Mouse (Mus musculus) cerebellum, adult 11-12 months (tissue): ENCODE results near the gene Fgfr2.

Experiments used
- DNase-seq: peaks from one replicate; pipeline ENCODE4 v3.0.0; 2022

The Fgfr2 gene

DNA sequence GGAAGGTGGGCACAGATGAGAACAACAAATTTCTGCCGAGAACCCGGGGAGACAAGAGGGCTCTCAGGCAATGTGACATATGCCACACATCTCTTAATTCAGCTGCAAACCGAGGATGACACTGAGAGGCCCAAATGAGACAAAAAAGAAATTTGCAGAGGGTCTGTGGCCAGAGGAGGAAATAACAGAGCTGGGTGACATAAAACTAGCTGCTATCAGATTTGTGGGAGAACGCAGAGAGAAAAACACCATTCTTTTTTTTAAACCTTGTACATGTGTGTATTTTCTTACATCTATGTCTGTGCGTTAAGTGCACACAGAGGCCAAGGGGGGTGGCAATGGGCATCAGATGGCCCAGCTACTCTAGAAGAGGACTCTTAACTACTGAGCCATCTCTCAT, 328.0 kb downstream of the Fgfr2 start:
- no peak for DNase-seq

DNA sequence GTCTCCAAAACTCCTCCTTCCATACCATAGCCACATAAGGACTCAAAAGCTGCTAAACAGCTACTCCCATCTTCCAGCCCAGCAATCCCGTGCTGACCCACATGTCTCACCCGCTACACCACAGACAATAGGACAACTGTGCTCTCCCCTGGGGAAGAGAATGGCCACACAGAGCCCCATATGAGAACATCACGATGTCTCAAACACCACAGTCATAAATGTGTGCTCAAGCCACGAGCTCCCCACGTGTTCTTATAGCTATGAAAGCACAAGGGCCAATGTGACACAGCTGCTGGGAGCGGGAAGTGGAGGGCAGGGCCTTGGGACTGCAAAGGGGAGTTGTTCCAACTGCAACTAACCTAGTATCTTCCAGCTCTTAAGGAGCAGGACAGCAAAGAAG, 329.7 kb downstream of the Fgfr2 start:
- no peak for DNase-seq

DNA sequence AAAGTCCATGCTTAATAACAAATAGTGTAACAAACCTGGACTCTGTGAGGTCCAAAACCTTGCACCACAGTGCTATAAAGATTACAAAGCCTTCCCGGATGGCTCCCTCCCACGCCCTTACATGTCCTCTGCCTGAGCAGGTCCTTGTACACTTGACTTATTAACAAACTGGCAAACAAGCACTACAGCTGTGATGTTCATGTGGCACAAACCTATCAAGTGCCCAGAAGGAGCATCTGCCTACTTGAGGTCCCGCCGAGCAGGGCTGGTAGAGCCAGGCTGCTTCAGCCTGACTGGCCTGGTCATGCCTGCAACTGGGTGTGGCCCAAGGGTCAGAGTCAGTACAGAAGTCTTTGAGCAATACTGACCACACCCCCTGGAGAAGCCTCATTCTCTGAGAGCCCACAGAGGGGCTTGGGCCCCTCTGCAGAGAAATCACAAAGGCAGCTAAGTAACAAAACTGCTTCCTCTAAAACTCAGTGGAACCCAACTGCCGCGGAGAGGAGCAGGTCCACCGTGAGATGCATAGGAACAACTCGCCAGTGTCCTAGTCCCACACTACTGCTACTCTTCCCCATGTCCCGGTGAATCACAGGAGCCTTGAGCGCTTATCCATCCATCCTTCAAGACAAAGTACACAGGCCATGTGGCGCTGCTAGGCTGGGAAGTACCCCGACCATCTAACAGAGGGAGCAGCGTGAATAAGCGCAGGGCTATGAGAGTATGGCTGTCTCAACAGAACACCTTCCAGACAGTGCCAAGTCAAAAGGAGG, 332.5 kb downstream of the Fgfr2 start:
- no peak for DNase-seq

DNA sequence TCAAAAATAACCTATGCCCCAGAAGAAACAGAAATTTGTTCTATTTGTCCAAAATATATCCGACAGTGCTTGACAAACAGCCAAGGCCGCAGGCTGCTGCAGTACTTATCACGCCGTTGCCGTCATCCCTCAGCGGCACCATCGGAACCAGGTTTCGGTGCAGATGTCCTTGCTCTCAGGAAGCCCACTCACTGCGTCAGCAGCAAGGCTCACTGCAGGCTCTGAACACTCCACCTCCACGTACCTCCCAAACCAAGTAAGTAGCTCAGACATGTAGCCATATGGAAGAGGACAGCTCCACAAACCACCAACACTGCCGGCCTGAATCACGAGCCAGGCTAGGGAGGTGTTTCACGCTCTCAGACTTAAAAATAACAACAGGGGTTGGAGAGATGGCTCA, 334.3 kb downstream of the Fgfr2 start:
- peak; percentile 69 for DNase-seq

DNA sequence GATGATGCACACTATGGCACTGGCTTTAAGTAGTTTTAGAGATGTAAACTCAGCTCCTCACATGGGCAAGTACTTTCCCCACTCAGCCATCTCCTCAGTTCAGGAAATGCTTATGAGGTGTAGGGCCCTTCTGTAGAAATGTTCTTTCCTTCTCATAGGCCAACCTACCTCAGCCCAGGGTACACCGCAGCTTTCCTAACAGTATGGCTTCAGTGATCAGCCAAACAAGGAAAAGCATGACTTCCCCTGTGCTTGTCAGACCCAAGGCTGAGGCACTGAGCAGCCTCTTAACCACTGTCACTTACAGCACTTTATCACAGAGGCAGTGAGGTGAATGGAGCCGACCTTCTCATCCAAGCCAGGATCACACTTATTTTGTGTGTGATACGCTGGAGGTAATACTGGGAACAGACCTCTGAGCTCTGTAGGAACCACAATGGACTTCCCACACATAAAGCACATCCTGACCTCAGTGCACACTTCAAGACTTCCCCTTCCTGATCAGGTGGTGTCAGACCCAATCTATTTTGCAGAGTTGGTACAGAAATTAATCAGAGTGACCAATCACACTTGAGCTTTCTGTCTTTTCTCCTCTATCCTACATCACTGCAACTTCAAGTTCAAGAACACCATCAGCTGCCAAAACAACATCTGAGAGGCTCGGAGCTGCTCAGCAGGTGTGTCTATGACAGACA, 335.5 kb downstream of the Fgfr2 start:
- no peak for DNase-seq

DNA sequence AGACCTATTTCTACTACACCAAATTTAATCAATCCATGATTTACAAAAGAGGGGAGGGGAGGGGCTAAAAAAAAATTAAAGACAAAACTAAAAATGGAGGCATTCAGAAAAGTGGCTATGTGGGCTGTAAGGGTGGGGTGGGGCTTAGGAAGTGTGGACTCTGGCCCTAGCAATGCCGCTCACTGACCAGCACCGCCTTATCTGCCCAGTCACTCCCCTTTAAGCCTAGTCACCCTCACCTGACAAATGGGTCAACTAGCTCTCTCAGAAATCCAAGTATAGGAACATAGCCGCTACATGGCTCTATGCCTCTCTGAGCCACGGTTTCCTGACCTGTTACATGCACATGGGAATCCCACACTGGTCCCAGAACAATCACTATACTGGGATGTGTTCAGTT, 336.1 kb downstream of the Fgfr2 start:
- DNase-seq: no peak

DNA sequence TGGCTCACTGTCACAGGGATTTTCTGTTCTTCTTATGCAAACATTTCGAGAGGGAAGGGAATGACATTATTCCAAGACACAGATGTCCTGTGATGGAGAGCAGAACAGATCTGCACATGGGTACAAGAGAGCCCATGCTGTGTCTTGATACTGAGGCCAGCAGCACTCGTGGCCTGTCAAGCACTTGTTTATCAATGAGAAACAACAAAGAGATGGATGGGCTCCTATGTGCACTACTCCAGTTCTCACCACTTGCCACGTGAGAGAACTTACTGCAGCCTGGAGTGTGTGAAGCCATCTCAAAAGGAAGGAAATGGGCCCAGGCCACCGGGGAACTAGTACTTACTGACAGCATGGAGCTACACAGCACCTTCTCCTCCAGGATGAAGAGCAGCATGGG, 336.6 kb downstream of the Fgfr2 start:
- DNase-seq: peak; percentile 57

DNA sequence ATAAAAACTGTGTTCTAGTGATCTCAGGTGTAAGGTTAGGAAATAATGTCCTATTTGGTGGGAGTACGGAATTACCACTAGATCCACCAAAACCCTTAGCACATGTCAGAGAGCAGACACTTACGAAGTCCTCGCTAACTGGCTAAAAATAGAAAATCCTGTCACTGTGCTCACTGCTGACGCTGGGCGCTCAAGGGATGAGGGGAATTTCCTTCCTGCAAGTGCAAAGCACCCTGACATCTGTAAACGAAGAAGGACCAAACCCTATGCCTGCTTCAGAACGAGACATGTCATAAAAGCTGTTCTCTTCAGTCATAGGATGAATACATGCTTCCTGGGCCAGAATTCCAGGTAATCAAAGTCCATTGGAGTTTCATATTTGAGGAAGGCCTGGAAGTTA, 337.1 kb downstream of the Fgfr2 start:
- DNase-seq: no peak

DNA sequence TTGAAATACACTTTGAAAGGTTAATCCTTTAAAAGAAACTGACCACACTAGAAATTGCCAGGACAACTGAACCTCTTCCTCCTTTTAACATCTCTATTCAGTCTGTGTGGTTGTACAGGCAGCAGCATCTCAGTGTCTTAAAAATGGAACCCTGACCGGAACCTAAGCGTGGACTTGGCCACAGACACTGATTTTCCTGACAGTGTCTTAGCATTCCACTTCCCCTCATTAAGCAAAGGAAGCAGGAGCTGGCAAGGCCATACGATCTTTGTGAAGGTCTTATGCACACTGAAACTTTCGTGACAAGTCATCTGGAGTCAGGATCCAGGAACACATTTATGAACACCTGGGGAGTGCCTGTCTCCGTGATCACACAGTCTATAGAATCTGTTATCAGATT, 339.0 kb downstream of the Fgfr2 start:
- DNase-seq: no peak

DNA sequence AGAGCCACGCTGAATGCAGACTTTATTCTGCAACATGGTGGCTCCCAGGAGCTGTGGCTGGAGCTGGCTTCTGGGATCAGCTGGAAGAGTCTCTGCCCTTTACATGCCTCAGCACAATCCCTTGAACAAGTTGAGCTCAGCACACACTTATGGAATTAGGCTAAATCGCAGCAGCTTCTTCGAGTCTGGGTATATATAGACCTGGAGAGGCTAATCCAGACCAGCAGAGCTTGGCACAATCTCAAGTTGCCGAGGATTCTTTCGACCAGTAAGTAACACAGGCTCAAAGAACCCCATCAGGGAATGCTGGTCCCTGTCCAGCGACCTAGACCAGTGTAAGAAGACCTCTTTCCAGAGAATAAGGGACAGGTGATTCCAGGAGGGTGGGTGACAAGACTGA, 341.3 kb downstream of the Fgfr2 start:
- peak; percentile 67 for DNase-seq

DNA sequence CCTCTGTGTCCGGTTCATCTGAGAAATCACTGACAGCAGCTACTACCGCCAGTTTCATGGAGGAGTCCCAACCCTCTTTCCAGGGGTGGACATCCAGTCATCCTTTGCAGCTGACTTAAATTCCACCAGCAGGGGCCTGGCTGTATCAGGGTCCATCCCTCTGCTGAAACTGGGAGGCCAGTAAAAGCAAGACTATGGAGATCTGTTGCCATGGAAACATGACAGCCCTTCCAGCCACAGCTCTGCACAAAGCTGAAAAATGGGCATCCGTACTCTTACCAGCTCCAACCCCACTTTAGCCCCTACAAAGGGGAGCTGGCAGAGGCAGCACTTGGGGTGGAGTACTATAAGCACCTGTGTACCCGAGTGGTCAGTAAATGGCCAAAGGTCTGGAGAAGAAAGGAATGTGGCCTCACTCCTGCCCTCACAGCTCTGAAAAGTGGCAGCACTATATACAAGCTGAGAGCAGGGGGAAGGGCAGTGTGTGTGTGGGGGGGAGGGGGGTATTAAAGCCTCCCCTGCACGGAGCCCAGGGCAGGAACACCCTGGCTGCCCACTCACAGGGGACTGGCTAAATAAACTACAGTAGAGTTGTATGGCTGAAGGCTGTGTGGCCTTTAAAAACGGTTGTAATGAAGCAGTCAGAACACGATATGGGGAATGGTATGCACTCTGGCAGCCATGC, 341.9 kb downstream of the Fgfr2 start:
- no peak for DNase-seq

DNA sequence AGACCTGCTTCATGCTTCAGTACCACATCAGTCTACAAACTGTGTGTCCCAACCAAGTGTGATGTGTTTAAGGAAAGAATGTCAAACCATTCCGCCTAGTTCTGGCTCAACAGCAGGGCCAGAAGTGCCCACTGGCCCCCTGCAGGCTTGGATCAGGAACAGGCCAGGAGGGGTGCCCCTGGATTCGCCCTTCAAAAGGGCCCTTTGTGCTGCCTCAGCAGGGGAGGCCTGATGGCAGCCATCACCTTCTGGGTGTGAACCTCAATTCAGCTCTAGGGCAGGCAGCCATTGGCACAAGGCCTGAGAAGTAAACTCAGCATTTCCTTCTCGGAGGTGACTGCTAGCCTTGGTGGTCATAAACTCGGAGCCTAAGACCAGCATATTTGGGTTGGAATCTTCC, 342.5 kb downstream of the Fgfr2 start:
- peak; percentile 68 for DNase-seq

DNA sequence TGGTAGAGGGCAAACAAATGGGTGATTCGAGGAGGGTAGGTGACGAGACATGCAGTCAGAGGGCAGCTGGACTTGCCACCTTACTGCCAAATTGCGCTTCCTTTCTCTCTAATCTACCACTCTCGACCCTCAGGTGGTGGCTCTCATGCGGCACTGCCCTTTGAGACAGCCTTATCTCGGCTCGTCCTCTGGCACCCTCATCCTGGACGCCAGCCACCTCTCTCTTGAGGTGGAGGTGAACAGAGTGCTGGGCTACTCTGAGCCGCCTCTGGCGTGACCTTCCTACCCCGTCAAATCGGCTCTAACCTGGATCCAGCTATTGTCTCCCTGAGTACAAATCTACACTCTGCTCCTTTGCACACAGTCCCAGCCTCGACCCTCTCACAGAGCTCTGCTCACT, 344.5 kb downstream of the Fgfr2 start:
- DNase-seq: no peak

DNA sequence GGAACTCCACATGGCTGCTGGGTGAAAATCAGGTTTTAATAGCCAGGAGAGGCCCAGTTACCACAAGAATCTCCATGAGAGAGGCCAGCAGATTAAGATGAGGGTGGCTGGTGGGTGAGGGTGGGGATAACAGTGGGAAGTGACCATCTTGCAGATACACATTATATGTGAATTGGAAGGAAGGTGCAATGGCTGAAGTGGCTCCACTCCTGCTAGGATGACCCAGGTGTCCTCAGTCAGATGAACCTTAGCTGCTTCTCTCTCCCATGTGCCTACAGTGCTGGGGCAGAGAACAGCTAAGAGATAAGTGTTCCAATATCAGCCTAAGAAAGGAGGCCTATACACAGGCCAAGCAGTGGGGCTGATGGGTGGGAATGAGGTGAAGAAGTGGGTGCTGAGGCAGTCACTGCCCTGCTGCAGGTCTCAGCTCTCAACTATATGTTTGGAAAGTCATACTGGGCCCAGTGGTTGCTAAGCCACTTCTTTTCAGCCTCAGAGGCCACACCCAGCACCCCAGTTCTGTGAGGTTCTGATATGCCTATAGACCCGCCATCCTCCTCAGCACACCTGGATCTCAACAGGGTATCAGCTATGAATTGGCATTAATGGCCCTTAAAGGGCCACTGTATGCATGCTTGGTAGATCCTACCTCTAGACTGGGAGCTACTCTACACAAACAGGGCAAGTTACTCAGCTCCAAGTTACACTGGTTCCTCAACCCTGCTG, 345.3 kb downstream of the Fgfr2 start:
- DNase-seq: no peak

DNA sequence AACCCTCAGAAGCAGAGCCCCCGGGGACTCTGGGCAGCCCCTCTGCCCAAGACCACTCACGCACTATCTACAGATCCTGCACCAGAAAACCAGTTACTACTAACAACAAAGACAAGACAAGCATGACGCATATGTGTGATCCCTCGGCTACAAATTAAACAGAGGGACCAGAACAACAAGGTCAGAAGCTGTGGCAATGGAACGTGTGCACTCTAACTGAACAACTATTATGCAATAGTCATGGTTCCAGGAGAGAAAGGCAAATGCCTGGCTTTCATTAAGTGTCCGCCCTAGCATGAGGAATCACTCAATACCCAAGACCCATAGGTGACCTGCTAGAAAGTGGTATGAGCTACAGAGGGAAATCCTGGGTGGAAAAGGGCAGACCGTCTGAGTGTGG, 346.0 kb downstream of the Fgfr2 start:
- DNase-seq: no peak

DNA sequence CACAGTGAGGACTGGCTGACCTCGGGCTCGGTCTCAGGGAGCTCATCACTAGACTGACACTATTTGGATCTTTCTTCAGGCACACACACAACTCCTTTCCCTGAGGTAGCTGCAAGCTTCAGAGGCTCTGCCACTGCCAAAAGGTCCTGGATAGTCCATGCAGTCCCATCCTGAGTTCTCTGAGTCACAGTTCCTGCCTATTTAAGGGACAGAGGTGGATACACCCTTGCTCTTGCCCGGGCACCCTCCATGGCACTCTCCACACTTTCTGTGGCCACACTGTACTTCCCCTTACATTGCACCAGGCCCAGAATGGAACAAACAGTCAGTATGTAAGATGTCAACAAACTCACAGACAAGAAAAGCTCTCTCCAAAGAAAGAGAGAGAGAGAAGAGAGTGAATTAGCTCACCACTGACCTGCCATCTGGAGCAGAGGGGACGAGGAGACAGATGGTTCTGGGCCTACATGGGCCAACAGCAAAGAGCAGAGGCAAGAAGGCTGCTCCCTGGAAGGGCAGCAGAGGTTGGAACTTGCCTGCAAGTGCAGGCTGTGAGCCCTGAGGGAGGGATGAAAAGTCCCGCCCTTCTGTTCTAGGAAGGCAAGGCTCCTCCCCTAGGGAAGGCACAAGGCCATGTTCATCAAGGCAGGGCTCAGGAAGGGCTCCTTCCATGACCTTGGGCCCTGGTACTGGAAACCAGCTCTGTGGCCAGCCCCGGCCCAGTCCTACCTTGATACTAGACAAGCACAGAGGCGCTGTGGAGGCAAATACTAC, 346.6 kb downstream of the Fgfr2 start:
- DNase-seq: no peak

DNA sequence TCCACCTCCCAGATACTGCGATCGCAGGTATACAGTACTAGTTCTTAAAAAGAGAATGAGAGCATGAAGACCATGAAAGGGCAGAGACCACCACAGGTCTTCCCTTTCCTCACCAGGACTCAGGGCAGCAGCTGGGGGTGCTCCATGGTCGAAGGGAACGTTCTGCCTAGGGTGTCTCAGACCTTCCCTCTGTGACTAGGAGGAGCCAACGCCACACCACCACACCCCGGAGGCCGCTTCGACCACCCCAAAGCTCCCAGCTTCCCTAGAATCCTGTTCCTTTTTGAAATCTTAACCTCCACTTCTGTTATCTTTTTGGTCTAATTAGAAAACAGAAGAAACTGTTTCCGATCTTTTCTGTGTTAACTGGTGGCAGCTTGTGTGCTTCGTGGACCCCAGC, 347.2 kb downstream of the Fgfr2 start:
- DNase-seq: no peak

DNA sequence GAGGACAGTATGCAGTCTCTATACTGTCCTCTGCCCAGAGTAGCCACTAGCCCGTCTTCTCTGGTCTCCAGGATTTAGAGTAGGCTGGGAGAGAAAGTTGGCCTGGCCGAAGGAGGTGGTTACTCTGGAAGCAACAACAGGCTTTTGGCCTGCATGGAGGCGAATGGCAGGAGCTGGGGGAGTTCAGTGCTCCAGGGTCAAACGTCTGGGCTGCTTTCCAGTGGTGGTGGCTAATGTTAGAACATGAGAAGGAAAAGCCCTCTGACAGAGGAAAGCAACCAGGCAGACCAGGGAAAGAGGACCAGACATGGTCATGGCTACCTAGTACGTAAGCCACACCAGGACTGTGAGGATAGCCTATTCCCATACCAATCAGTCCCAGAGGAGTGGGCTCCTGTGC, 347.8 kb downstream of the Fgfr2 start:
- DNase-seq: no peak

DNA sequence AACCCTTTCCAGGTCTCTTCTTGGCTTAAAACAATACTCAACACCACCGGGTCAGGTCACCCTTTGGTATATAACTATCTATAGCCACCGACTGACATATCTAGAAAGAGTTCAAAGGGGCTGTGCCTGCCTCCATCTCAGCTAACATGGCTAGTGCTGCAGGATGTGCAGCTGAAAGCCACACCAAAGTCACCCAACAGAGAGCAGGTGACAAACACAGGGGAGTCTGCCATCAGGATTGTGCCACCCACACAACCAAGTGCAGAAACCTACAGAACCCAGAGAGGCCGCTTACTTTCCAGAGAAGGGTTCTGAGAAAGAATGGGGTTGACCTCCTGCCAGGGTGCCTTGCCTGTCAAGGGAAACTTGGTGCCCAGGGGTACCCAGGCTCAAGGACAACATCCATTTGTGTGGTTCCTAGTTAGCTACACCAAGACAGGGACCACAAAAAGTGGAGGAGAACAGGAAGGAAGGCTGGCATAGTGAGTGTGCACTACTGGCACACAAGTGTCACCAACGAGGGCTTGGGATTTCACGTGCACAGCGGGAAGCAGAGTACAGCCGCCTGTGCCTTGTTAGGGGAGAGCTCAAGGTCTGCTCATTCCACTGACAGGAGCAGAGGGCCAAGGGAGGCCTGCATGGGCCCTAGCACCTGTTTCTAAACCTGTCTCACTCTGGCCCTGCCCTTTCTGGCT, 350.0 kb downstream of the Fgfr2 start:
- no peak for DNase-seq

DNA sequence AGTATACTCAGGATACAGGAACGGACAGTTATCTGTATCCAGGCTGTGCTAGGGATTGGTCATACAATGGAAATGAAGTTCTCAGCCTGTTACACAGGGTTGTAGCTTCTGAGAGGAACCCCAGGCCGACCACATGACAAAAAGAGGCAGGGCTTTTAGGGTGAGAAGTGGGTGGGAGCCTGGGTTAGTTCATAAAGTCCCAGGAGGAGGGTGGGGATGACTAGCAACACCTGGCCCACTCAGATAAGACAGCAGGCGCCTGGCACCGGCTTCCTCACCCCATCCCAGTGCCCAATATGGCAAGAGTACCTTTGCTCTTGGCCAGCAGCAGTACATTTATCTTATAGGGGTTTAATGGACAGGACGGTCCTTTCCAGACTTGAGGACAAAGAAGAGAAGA, 350.7 kb downstream of the Fgfr2 start:
- no peak for DNase-seq

DNA sequence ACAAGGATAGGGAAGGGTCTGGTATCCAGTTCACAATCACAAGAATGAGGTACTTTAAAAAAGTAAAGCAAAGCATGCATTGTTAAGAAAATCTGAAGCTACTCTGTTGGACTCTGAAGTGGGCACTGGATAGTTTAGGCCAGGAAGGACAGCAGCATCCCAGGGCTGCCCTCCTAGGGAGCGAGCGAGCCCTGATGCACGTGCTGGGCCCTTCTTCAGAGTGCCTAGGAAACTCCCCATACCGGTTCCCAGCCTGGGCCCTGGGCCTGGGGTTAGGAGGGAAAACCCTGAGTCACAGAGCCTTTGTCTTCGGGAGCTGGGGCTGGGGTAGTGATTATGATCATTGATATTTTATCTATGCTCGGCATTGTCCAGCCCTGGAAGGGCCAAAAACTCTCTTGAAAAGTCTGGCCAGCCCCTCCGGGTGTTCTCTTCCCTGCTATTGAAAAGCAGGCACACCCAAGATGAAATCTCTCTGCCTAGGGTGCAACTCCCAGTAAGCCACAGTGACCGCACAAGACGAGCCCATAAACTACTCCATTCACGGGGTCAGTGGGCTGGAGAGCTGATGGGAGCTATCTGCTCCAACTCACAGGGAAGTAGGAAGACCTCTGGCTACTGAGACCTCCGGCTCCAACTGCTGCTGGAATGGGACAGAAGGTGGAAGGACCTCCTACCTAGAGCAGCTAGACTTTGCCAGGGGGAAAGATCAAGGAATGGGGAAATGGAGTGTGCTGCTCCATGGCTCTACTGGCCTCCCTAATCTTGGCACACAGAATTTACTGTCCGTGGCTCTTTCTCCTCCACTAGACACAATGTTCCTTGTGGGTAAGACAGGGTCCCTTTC, 354.4 kb downstream of the Fgfr2 start:
- DNase-seq: peak; percentile 63
